Mouse (Mus musculus) heart, embryonic 10.5 days (tissue): ENCODE data around the gene Crtac1. TPM values are rescaled to one million over a fixed set of nuclear protein-coding genes. Genes with fewer than 3 reads are reported as not detected.

ENCODE experiments used
- DNase-seq: peaks from one replicate; pipeline ENCODE4 v3.0.0-alpha.2; 2017; ENCODE audit warnings: low spot score
- H3K27ac ChIP-seq: fragments of 300-500 bp; sonication (generic); 2 replicates; pipeline ENCODE4 v1.5.1; 2016; ENCODE audit warnings: mild to moderate bottlenecking
- H3K27me3 ChIP-seq: fragments of 300-500 bp; sonication (generic); 2 replicates; pipeline ENCODE4 v1.6.1; 2016; ENCODE audit warnings: mild to moderate bottlenecking; ENCODE audit not compliant: poor library complexity, insufficient read depth, severe bottlenecking
- H3K36me3 ChIP-seq: fragments of 300-500 bp; sonication (generic); 2 replicates; pipeline ENCODE4 v1.6.1; 2016; ENCODE audit warnings: mild to moderate bottlenecking, moderate library complexity
- H3K4me1 ChIP-seq: fragments of 300-500 bp; sonication (generic); 2 replicates; pipeline ENCODE4 v1.6.1; 2016; ENCODE audit warnings: mild to moderate bottlenecking
- H3K4me3 ChIP-seq: fragments of 300-500 bp; sonication (generic); 2 replicates; pipeline ENCODE4 v1.5.1; 2016; ENCODE audit warnings: mild to moderate bottlenecking, moderate library complexity
- H3K9me3 ChIP-seq: fragments of 300-500 bp; sonication (generic); 2 replicates; pipeline ENCODE4 v1.6.1; 2016; ENCODE audit warnings: mild to moderate bottlenecking, moderate library complexity
- WGBS: fragments of 180-500 bp; shearing (Covaris S2); methylation state at CpG from one replicate; pipeline ENCODE4 v1.1.7; 2016; 5-methylcytosine and 5-hydroxymethylcytosine counted together
- polyA plus RNA-seq: library from polyadenylated mRNA; unstranded; fragments of >200 nt; fragmentation: Nextera tagmentation; extraction: Ambion mirVana; gene quantifications from 2 replicates; pipeline ENCODE4 v1.2.1, GENCODE M21; 2016

Crtac1 gene
- polyA plus RNA-seq, 1 experiment from 2014 or later = 0.28 TPM

- no peaks in the 10 kb centered on the region for H3K36me3 ChIP-seq
- H3K4me3 ChIP-seq = no peak overlapping the region
- 81% methylated on average over 4 of the region's 4 CpGs for WGBS
- H3K4me1 ChIP-seq = no peaks in the 10 kb centered on the region
- no peak for DNase-seq
- no peak overlapping the region for H3K27ac ChIP-seq
- no peaks in the 10 kb centered on the region for H3K9me3 ChIP-seq
- peaks cover 76% of the 10 kb centered on the region for H3K27me3 ChIP-seq
These were observed 11.7 kb upstream of the Crtac1 start for GRCm38 (mm10) chr19:42443266-42443665.

- DNase-seq = no peak
- WGBS = 65% methylated on average over 8 of the region's 8 CpGs
These were observed 10.9 kb upstream of the Crtac1 start for GRCm38 (mm10) chr19:42442246-42443197.

GRCm38 (mm10) chr19:42440089-42440488 lies 8.5 kb upstream of the Crtac1 start:
- no peaks in the 10 kb centered on the region for H3K9me3 ChIP-seq
- H3K27ac ChIP-seq = no peak overlapping the region
- 33% methylated on average over 3 of the region's 3 CpGs for WGBS
- no peak for DNase-seq
- H3K4me3 ChIP-seq = no peak overlapping the region
- no peaks in the 10 kb centered on the region for H3K36me3 ChIP-seq
- H3K4me1 ChIP-seq = no peaks in the 10 kb centered on the region
- peaks cover 74% of the 10 kb centered on the region for H3K27me3 ChIP-seq

More at GRCm38 (mm10) chr19:42442246-42443197, 10.9 kb upstream of the Crtac1 start:
- Histone ChIP-seq H3K4me3 (no peak overlapping the region), H3K27ac (no peak overlapping the region), H3K27me3 (peaks cover 78% of the 10 kb centered on the region), H3K36me3 (no peaks in the 10 kb centered on the region), H3K9me3 (no peaks in the 10 kb centered on the region), H3K4me1 (no peaks in the 10 kb centered on the region)

- DNase-seq = no peak
- 73% methylated on average over 9 of the region's 9 CpGs for WGBS
- H3K4me3 ChIP-seq = no peak overlapping the region
- H3K27ac ChIP-seq = no peak overlapping the region
- H3K27me3 ChIP-seq = peaks cover 74% of the 10 kb centered on the region
- H3K9me3 ChIP-seq = no peaks in the 10 kb centered on the region
- no peaks in the 10 kb centered on the region for H3K4me1 ChIP-seq
- no peaks in the 10 kb centered on the region for H3K36me3 ChIP-seq
These were observed 7.8 kb upstream of the Crtac1 start for GRCm38 (mm10) chr19:42439353-42439752.

GRCm38 (mm10) chr19:42435621-42436020 lies 4.0 kb upstream of the Crtac1 start:
- H3K9me3 ChIP-seq = no peaks in the 10 kb centered on the region
- no peak for DNase-seq
- H3K27me3 ChIP-seq = peaks cover 91% of the 10 kb centered on the region
- WGBS = 65% methylated on average over 4 of the region's 4 CpGs
- H3K27ac ChIP-seq = no peak overlapping the region
- peaks cover 19% of the 10 kb centered on the region for H3K4me1 ChIP-seq
- H3K36me3 ChIP-seq = no peaks in the 10 kb centered on the region
- no peak overlapping the region for H3K4me3 ChIP-seq

GRCm38 (mm10) chr19:42432761-42433160 lies 1.2 kb upstream of the Crtac1 start:
- Histone ChIP-seq H3K4me1 (peaks cover 19% of the 10 kb centered on the region), H3K9me3 (no peaks in the 10 kb centered on the region), H3K27ac (no peak overlapping the region), H3K4me3 (peak overlapping the region; percentile 70), H3K27me3 (peaks cover 95% of the 10 kb centered on the region), H3K36me3 (no peaks in the 10 kb centered on the region)
- DNase-seq = no peak
- WGBS = 37% methylated on average over 8 of the region's 8 CpGs

GRCm38 (mm10) chr19:42432191-42432590 lies 608 bp upstream of the Crtac1 start:
- Histone ChIP-seq H3K27me3 (peaks cover 95% of the 10 kb centered on the region), H3K9me3 (no peaks in the 10 kb centered on the region), H3K4me3 (peak overlapping the region; percentile 70), H3K27ac (peak overlapping the region; percentile 52; the same call in 1 of the 2 replicates), H3K36me3 (no peaks in the 10 kb centered on the region), H3K4me1 (peaks cover 19% of the 10 kb centered on the region)
- DNase-seq = no peak
- under 1% methylated on average over 35 of the region's 44 CpGs for WGBS

- Histone ChIP-seq H3K36me3 (no peaks in the 10 kb centered on the region), H3K27me3 (peaks cover 95% of the 10 kb centered on the region), H3K4me3 (peak overlapping the region; percentile 70), H3K27ac (no peak overlapping the region), H3K9me3 (no peaks in the 10 kb centered on the region), H3K4me1 (peaks cover 19% of the 10 kb centered on the region)
- 3% methylated on average over 19 of the region's 19 CpGs for WGBS
- no peak for DNase-seq
These were observed 602 bp downstream of the Crtac1 start for GRCm38 (mm10) chr19:42430981-42431380.

- no peak for DNase-seq
These were observed 2.2 kb downstream of the Crtac1 start for GRCm38 (mm10) chr19:42429410-42429809.

GRCm38 (mm10) chr19:42425208-42425607 lies 6.4 kb downstream of the Crtac1 start:
- H3K27me3 ChIP-seq = peaks cover 73% of the 10 kb centered on the region
- H3K4me1 ChIP-seq = no peaks in the 10 kb centered on the region
- no peaks in the 10 kb centered on the region for H3K9me3 ChIP-seq
- no peaks in the 10 kb centered on the region for H3K36me3 ChIP-seq
- WGBS = 12% methylated on average over 3 of the region's 3 CpGs
- H3K27ac ChIP-seq = no peak overlapping the region
- no peak for DNase-seq
- H3K4me3 ChIP-seq = no peak overlapping the region

More at GRCm38 (mm10) chr19:42429410-42429809, 2.2 kb downstream of the Crtac1 start:
- Histone ChIP-seq H3K27ac (no peak overlapping the region), H3K4me1 (peaks cover 19% of the 10 kb centered on the region), H3K4me3 (no peak overlapping the region), H3K36me3 (no peaks in the 10 kb centered on the region), H3K9me3 (no peaks in the 10 kb centered on the region), H3K27me3 (peaks cover 94% of the 10 kb centered on the region)
- 7% methylated on average over 3 of the region's 3 CpGs for WGBS

- Histone ChIP-seq H3K36me3 (no peaks in the 10 kb centered on the region), H3K4me3 (no peak overlapping the region), H3K9me3 (no peaks in the 10 kb centered on the region), H3K4me1 (no peaks in the 10 kb centered on the region), H3K27me3 (peaks cover 58% of the 10 kb centered on the region), H3K27ac (no peak overlapping the region)
- no peak for DNase-seq
- 73% methylated on average over 8 of the region's 8 CpGs for WGBS
These were observed 16.5 kb downstream of the Crtac1 start for GRCm38 (mm10) chr19:42415042-42415441.

- 42% methylated on average over 5 of the region's 5 CpGs for WGBS
- Histone ChIP-seq H3K4me3 (no peak overlapping the region), H3K27ac (no peak overlapping the region), H3K4me1 (no peaks in the 10 kb centered on the region), H3K36me3 (no peaks in the 10 kb centered on the region), H3K9me3 (no peaks in the 10 kb centered on the region), H3K27me3 (peaks cover 72% of the 10 kb centered on the region)
- no peak for DNase-seq
These were observed 21.7 kb downstream of the Crtac1 start for GRCm38 (mm10) chr19:42409856-42410255.

GRCm38 (mm10) chr19:42409226-42409625 lies 22.4 kb downstream of the Crtac1 start:
- H3K4me1 ChIP-seq = no peaks in the 10 kb centered on the region
- H3K27me3 ChIP-seq = peaks cover 66% of the 10 kb centered on the region
- H3K27ac ChIP-seq = no peak overlapping the region
- H3K36me3 ChIP-seq = no peaks in the 10 kb centered on the region
- H3K9me3 ChIP-seq = no peaks in the 10 kb centered on the region
- DNase-seq = no peak
- 1% methylated on average over 19 of the region's 19 CpGs for WGBS
- 0 out of 2 replicates have a peak overlapping the region, but pooled peaks have one; percentile 16 for H3K4me3 ChIP-seq
